Mouse (Mus musculus) hindbrain, embryonic 14.5 days (tissue): ENCODE data around the gene Foxo3. TPM values are rescaled to one million over a fixed set of nuclear protein-coding genes. Genes with fewer than 3 reads are reported as not detected.

ENCODE experiments used
- ATAC-seq: fragments of 200-750 bp; cut with Nextera tagmentation; 2 replicates; pipeline ENCODE4 v1.8.0; 2017; ENCODE audit warnings: moderate number of reproducible peaks, mild to moderate bottlenecking, moderate TSS enrichment, moderate library complexity; ENCODE audit not compliant: low FRiP score
- DNase-seq: peaks from one replicate; pipeline ENCODE4 v3.0.0-alpha.2; 2015; ENCODE audit warnings: low spot score
- H3K27ac ChIP-seq: fragments of 300-500 bp; sonication (generic); 2 replicates; pipeline ENCODE4 v1.5.1; 2014; ENCODE audit warnings: mild to moderate bottlenecking, moderate library complexity
- H3K27me3 ChIP-seq: fragments of 300-500 bp; sonication (generic); 2 replicates; pipeline ENCODE4 v1.6.1; 2014; ENCODE audit warnings: mild to moderate bottlenecking, low read length, mixed read lengths; ENCODE audit not compliant: control insufficient read depth, insufficient read depth
- H3K36me3 ChIP-seq: fragments of 300-500 bp; sonication (generic); replicated peaks from 2 replicates; pipeline ENCODE4 v1.6.1; 2014; ENCODE audit not compliant: control insufficient read depth, insufficient read depth
- H3K4me1 ChIP-seq: fragments of 300-500 bp; sonication (generic); replicated peaks from 2 replicates; pipeline ENCODE4 v1.6.1; 2014; ENCODE audit warnings: antibody characterized with exemption, low read length, mixed read lengths; ENCODE audit not compliant: control insufficient read depth, insufficient read depth
- H3K4me2 ChIP-seq: fragments of 300-500 bp; sonication (generic); replicated peaks from 2 replicates; pipeline ENCODE4 v1.6.1; 2014; ENCODE audit warnings: mild to moderate bottlenecking, moderate library complexity
- H3K4me3 ChIP-seq: fragments of 300-500 bp; sonication (generic); replicated peaks from 2 replicates; pipeline ENCODE4 v1.5.1; 2014; ENCODE audit warnings: mild to moderate bottlenecking, low read length
- H3K9ac ChIP-seq: fragments of 300-500 bp; sonication (generic); 2 replicates; pipeline ENCODE4 v1.6.1; 2014
- H3K9me3 ChIP-seq: fragments of 300-500 bp; sonication (generic); 2 replicates; pipeline ENCODE4 v1.6.1; 2016; ENCODE audit warnings: low read length; ENCODE audit not compliant: control insufficient read depth
- WGBS: fragments of 180-500 bp; shearing (Covaris S2); extraction: QIAGEN DNeasy Blood & Tissue Kit; methylation state at CpG from one replicate; pipeline ENCODE4 v1.1.7; 2014; 5-methylcytosine and 5-hydroxymethylcytosine counted together
- polyA plus RNA-seq: library from polyadenylated mRNA; unstranded; fragments of >200 nt; fragmentation: Nextera tagmentation; extraction: Ambion mirVana; gene quantifications from 2 replicates; pipeline ENCODE4 v1.2.1, GENCODE M21; 2014

Foxo3 gene
- polyA plus RNA-seq, 1 experiment from 2014 or later, result 5.9 TPM

- ATAC-seq (no peak), DNase-seq (no peak)
- H3K4me1 ChIP-seq, result no peaks in the 10 kb centered on the region
- H3K36me3 ChIP-seq, result no peaks in the 10 kb centered on the region
- no peak overlapping the region for H3K4me3 ChIP-seq
- H3K27me3 ChIP-seq, result no peaks in the 10 kb centered on the region
- H3K9me3 ChIP-seq, result no peaks in the 10 kb centered on the region
- no peak overlapping the region for H3K27ac ChIP-seq
- 88% methylated on average over 1 of the region's 1 CpGs for WGBS
- H3K4me2 ChIP-seq, result no peak overlapping the region
- no peak overlapping the region for H3K9ac ChIP-seq
These were observed 136.8 kb downstream of the Foxo3 start for GRCm38 (mm10) chr10:42139749-42140148.

- no peak for ATAC-seq
- 81% methylated on average over 14 of the region's 14 CpGs for WGBS
- Histone ChIP-seq H3K27me3 (no peaks in the 10 kb centered on the region), H3K9me3 (no peaks in the 10 kb centered on the region), H3K4me3 (no peak overlapping the region), H3K4me2 (no peak overlapping the region), H3K4me1 (no peaks in the 10 kb centered on the region), H3K9ac (no peak overlapping the region), H3K27ac (no peak overlapping the region), H3K36me3 (no peaks in the 10 kb centered on the region)
- no peak for DNase-seq
These were observed 141.5 kb downstream of the Foxo3 start for GRCm38 (mm10) chr10:42134759-42135702.

Other genes starting within 250 kb of the Foxo3 start
- gene Afg1l, start 201.8 kb upstream of the Foxo3 start, polyA plus RNA-seq, result 8.4 and 9.6 TPM in 2 replicates
- gene Snx3, start 225.3 kb upstream of the Foxo3 start, polyA plus RNA-seq, result 296 and 302 TPM in 2 replicates